Mouse (Mus musculus) cerebellum, adult 2 months (tissue): ENCODE results near the gene Tiam1.

Source experiments
- CTCF ChIP-seq: fragments of 200-500 bp; IDR thresholded peaks from 2 replicates; pipeline ENCODE4 v1.5.1; 2011; ENCODE audit warnings: low read depth, mild to moderate bottlenecking, control low read depth, low read length, moderate library complexity, borderline replicate concordance; ENCODE audit not compliant: insufficient read depth
- POLR2A ChIP-seq: fragments of 200-500 bp; IDR thresholded peaks from 2 replicates; pipeline ENCODE4 v1.6.1; 2011; ENCODE audit warnings: low read length, control low read depth, borderline replicate concordance; ENCODE audit not compliant: insufficient read depth

GRCm38 (mm10) chr16:89876079-89876478, 267.5 kb downstream of the Tiam1 start:
- TF ChIP-seq CTCF, result no peak
- TF ChIP-seq POLR2A, result no peak
